Mouse (Mus musculus) heart, embryonic 11.5 days (tissue): ENCODE results near the gene Bnip1. TPM values are rescaled to one million over a fixed set of nuclear protein-coding genes. Genes with fewer than 3 reads are reported as not detected.
A peak's percentile ranks its signal among the peaks of the same experiment; 100 is the strongest.

Experiments used
- ATAC-seq: fragments of 200-750 bp; cut with Nextera tagmentation; replicated peaks from 2 replicates; pipeline ENCODE4 v1.8.0; 2017; ENCODE audit warnings: moderate library complexity; ENCODE audit not compliant: insufficient number of reproducible peaks, low FRiP score, low TSS enrichment
- H3K27ac ChIP-seq: fragments of 300-500 bp; sonication (generic); 2 replicates; pipeline ENCODE4 v1.5.1; 2014; ENCODE audit warnings: mild to moderate bottlenecking, low read depth, low read length
- H3K27me3 ChIP-seq: fragments of 300-500 bp; sonication (generic); 2 replicates; pipeline ENCODE4 v1.6.1; 2014; ENCODE audit warnings: mild to moderate bottlenecking, low read length, mixed read lengths; ENCODE audit not compliant: control insufficient read depth, insufficient read depth
- H3K36me3 ChIP-seq: fragments of 300-500 bp; sonication (generic); 2 replicates; pipeline ENCODE4 v1.6.1; 2014; ENCODE audit warnings: mild to moderate bottlenecking, low read length, moderate library complexity, mixed read lengths; ENCODE audit not compliant: control insufficient read depth, insufficient read depth
- H3K4me1 ChIP-seq: fragments of 300-500 bp; sonication (generic); 2 replicates; pipeline ENCODE4 v1.6.1; 2014; ENCODE audit warnings: low read length; ENCODE audit not compliant: control insufficient read depth, insufficient read depth
- H3K4me2 ChIP-seq: fragments of 300-500 bp; sonication (generic); 2 replicates; pipeline ENCODE4 v1.6.1; 2014; ENCODE audit warnings: mild to moderate bottlenecking, moderate library complexity
- H3K4me3 ChIP-seq: fragments of 300-500 bp; sonication (generic); 2 replicates; pipeline ENCODE4 v1.5.1; 2014; ENCODE audit warnings: low read depth, low read length
- H3K9ac ChIP-seq: fragments of 300-500 bp; sonication (generic); 2 replicates; pipeline ENCODE4 v1.6.1; 2014; ENCODE audit warnings: mild to moderate bottlenecking, low read depth, low read length, moderate library complexity
- H3K9me3 ChIP-seq: fragments of 300-500 bp; sonication (generic); replicated peaks from 2 replicates; pipeline ENCODE4 v1.6.1; 2016; ENCODE audit warnings: low read length; ENCODE audit not compliant: control insufficient read depth
- WGBS: fragments of 180-500 bp; shearing (Covaris S2); extraction: QIAGEN DNeasy Blood & Tissue Kit; methylation state at CpG from one replicate; pipeline ENCODE4 v1.1.7; 2014; ENCODE audit not compliant: insufficient replicate concordance; 5-methylcytosine and 5-hydroxymethylcytosine counted together
- polyA plus RNA-seq: library from polyadenylated mRNA; unstranded; fragments of >200 nt; fragmentation: Nextera tagmentation; extraction: Ambion mirVana; gene quantifications from 2 replicates; pipeline ENCODE4 v1.2.1, GENCODE M21; 2014

The Bnip1 gene
- polyA plus RNA-seq, 1 experiment from 2014 or later: 58.5 TPM

DNA sequence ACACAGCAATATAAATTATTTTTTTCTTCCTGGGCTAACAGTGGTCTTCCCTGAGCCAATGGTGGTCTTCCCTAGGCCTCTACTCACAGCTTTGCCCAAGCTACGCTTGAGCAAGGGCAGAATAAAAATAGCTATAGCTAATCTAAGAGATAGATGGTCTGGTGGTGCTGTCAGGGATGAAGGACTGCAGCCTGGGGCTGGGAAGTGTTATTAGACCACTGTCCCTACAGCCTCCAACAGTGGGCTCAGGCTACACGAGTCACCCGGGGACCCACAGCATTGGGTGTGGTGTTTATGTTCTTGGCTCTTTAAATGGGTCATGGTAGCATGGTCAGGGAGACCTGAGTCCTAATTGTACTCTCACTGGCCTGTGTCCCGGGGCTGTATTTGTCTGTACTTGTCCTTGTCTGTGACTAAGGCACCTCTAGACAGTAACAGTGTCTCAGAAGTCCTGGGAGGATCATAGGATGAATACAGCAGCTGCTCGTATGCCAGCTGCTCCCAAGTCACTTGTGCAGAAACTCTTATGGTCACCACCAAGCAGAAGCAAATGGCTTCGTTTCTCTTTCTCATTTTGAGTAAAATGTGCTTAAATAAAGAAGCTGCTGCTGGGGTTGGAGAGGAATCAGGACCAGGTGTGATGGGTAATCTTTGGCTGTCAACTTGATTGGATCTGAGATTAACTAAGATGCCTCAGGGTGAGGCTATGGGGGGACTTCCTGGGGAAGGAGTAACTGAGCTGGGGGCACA, 16.7 kb downstream of the Bnip1 start:
- no peak for ATAC-seq
- Histone ChIP-seq H3K36me3 (no peaks in the 10 kb centered on the region; the same call in 1 of the 2 replicates), H3K27ac (peak overlapping the region; percentile 62), H3K4me3 (no peak overlapping the region), H3K4me2 (peak overlapping the region; percentile 16; the same call in 1 of the 2 replicates), H3K27me3 (no peaks in the 10 kb centered on the region), H3K9ac (no peak overlapping the region), H3K9me3 (no peaks in the 10 kb centered on the region), H3K4me1 (peaks cover 11% of the 10 kb centered on the region)
- 35% methylated on average over 6 of the region's 6 CpGs for WGBS

DNA sequence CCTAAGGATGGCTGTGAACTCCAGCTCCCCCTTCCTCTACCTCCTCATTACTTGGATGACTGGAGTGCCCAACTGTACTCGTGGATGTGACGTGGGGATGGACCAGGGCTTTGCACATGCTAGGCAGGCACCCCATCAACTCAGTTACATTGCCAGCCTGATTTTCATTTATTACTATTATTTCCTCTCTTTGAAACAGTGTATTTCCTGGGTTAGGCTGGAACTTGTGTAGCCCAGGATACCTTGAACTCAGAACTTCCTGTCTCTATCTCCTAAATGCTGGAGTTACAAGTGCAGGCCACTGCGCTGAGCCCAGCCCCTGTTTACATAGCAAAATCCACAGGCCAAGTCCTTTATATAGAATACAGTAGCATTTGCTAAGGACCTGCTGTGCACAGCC, 22.0 kb downstream of the Bnip1 start:
- H3K4me3 ChIP-seq: no peak overlapping the region
- no peaks in the 10 kb centered on the region for H3K4me1 ChIP-seq
- no peak overlapping the region for H3K4me2 ChIP-seq
- no peaks in the 10 kb centered on the region for H3K36me3 ChIP-seq
- H3K27me3 ChIP-seq: no peaks in the 10 kb centered on the region
- H3K9me3 ChIP-seq: no peaks in the 10 kb centered on the region
- WGBS: 86% methylated on average over 3 of the region's 3 CpGs
- H3K27ac ChIP-seq: no peak overlapping the region
- ATAC-seq: no peak
- no peak overlapping the region for H3K9ac ChIP-seq

DNA sequence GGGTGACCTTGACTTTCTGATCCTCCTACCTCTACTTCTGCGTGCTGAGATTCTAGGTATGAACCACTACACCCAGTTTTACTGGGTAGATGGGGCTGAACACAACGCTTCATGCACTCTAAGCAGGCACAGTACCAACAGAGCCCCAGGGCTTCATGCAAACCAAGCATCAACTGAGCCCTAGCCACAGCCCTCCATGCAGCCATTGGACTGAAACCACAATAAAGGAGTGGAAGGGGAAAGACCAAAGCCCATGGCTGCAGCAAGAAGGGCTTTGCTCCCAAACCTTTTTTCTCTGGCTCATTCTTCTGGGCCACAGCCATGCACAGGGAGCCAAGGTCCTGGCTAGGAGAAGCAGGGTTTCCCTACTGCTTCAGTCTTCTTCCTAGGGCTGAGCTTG, 31.7 kb downstream of the Bnip1 start:
- no peak overlapping the region for H3K9ac ChIP-seq
- H3K4me2 ChIP-seq: no peak overlapping the region
- H3K9me3 ChIP-seq: no peaks in the 10 kb centered on the region
- no peak for ATAC-seq
- H3K27ac ChIP-seq: no peak overlapping the region; the same call in 1 of the 2 replicates
- WGBS: 66% methylated on average over 2 of the region's 2 CpGs
- no peaks in the 10 kb centered on the region for H3K36me3 ChIP-seq
- no peaks in the 10 kb centered on the region for H3K27me3 ChIP-seq
- H3K4me3 ChIP-seq: no peak overlapping the region
- 0 out of 2 replicates have a peak, but pooled peaks cover 3% of the 10 kb centered on the region for H3K4me1 ChIP-seq

DNA sequence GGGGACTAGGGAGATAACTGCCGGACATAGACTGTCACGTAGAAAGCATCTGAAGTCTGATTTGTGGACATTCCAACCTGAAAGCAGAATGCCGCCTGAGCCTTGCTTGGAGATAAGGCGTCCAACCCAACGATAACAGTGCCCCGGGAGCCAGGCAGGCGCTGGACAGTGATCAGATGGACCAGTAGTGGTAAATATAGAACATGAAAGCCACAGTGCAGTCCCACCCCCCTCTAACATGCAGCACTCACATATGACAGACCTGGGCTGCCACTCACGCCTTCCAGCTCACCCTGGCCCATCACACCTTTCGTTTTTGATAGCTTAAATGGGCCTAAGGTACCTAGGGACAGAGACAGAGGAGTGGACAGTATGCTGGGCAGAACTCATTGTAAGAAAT, 32.6 kb downstream of the Bnip1 start:
- Histone ChIP-seq H3K9ac (no peak overlapping the region), H3K4me1 (0 out of 2 replicates have a peak, but pooled peaks cover 3% of the 10 kb centered on the region), H3K9me3 (no peaks in the 10 kb centered on the region), H3K36me3 (no peaks in the 10 kb centered on the region), H3K4me2 (peak overlapping the region; percentile 33; the same call in 1 of the 2 replicates), H3K4me3 (no peak overlapping the region), H3K27ac (peak overlapping the region; percentile 63; the same call in 1 of the 2 replicates), H3K27me3 (no peaks in the 10 kb centered on the region)
- 30% methylated on average over 9 of the region's 9 CpGs for WGBS
- no peak for ATAC-seq

DNA sequence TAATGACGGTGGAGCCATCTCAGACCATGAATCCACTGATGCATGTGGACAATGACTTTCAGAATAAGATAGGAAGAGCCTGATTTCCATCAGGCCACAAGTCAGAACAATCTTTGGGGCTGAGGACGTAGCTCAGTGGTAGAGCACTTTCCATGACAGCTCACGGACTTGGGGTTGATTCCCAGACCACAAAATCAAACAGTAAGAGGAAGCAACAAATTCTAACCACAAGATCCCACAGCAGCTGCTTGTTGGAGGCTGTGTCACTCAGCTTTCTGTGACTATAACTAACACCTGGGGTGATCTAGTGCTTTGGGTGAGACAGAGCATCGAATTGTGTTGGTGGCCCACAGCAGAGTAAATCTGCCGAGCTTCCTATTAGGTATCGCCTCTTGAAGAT, 35.9 kb downstream of the Bnip1 start:
- ATAC-seq: no peak
- Histone ChIP-seq H3K36me3 (no peaks in the 10 kb centered on the region), H3K9ac (no peak overlapping the region), H3K4me2 (no peak overlapping the region), H3K4me1 (0 out of 2 replicates have a peak, but pooled peaks cover 3% of the 10 kb centered on the region), H3K27ac (no peak overlapping the region), H3K9me3 (no peaks in the 10 kb centered on the region), H3K4me3 (no peak overlapping the region), H3K27me3 (no peaks in the 10 kb centered on the region)
- WGBS: 73% methylated on average over 6 of the region's 6 CpGs

DNA sequence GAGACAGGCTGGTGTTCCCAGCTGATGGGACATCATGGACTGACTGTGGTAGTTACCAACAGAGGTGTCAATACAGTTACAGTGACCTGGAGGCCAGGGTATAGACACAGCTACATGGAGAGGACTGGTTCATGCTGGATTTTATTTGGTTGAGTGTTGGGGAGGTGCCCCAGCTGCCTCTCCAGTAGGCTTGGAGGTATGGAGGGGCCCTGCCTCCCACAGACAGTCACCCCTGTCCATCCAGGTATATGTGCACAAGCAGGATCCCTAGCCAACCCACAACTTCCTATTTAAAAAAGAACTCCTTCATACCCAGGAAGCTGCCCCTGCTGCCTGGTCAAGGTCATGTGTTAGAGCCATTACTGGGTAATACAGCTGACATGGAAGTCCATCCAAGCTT, 36.9 kb downstream of the Bnip1 start:
- no peak for ATAC-seq
- H3K9ac ChIP-seq: no peak overlapping the region
- H3K36me3 ChIP-seq: no peaks in the 10 kb centered on the region
- no peaks in the 10 kb centered on the region for H3K9me3 ChIP-seq
- 0 out of 2 replicates have a peak, but pooled peaks cover 3% of the 10 kb centered on the region for H3K4me1 ChIP-seq
- H3K4me2 ChIP-seq: no peak overlapping the region
- no peaks in the 10 kb centered on the region for H3K27me3 ChIP-seq
- no peak overlapping the region for H3K4me3 ChIP-seq
- H3K27ac ChIP-seq: no peak overlapping the region

DNA sequence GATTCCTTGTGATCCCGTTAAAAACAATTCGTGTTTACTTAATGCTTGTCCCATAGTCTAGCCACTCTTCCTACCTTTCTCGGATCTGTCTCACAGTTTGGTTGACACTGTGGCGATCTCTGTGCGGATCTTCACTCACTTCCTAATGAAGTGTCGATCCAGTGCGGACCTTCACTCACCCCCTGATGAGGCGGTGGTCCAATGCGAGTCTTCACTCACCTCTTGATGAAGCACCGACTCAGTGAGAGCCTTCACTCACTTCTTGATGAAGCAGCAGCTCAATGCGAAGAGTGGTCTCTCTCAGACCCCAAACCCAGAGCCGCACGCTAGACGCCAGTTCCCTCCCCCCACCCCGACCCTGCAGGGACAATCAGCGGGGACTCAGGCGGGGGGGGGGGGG, 45.3 kb downstream of the Bnip1 start:
- no peak overlapping the region for H3K4me2 ChIP-seq
- 64% methylated on average over 15 of the region's 17 CpGs for WGBS
- H3K4me3 ChIP-seq: no peak overlapping the region
- ATAC-seq: no peak
- 0 out of 2 replicates have a peak, but pooled peaks cover 2% of the 10 kb centered on the region for H3K27me3 ChIP-seq
- H3K9me3 ChIP-seq: no peaks in the 10 kb centered on the region
- H3K27ac ChIP-seq: no peak overlapping the region
- no peaks in the 10 kb centered on the region for H3K4me1 ChIP-seq
- H3K36me3 ChIP-seq: 0 out of 2 replicates have a peak, but pooled peaks cover 2% of the 10 kb centered on the region
- no peak overlapping the region for H3K9ac ChIP-seq

DNA sequence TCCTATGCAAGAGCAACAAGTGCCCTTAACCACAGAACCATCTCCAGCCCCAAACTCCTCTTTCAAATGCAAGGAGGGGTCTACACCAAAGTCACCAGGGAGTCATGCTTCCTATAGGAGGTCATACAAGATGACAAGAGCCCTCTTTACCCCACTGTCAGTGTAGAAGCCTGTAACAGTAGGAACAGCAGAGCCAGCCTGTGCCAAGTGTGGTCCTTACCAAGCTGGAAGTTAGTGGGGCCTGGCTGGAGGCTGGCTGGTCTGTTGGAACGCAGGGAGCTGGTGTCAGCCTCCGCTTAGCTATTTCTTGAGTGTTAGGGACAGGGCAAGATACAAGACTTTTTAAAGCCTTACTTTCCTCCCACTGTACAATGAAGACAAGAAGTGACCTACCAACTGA, 52.9 kb downstream of the Bnip1 start:
- Histone ChIP-seq H3K9me3 (no peaks in the 10 kb centered on the region; the same call in 1 of the 2 replicates), H3K4me1 (no peaks in the 10 kb centered on the region), H3K27me3 (peaks cover 23% of the 10 kb centered on the region), H3K36me3 (peaks cover 9% of the 10 kb centered on the region; the same call in 1 of the 2 replicates), H3K27ac (no peak overlapping the region), H3K4me2 (no peak overlapping the region), H3K9ac (no peak overlapping the region), H3K4me3 (no peak overlapping the region)
- no peak for ATAC-seq
- WGBS: 80% methylated on average over 2 of the region's 2 CpGs
